Mouse (Mus musculus) hindbrain, embryonic 11.5 days (tissue): ENCODE measurements around the gene Hfe2. TPM values are rescaled to one million over a fixed set of nuclear protein-coding genes. Genes with fewer than 3 reads are reported as not detected.
"Not testable (repeated sequence)": the region's sequence is repeated elsewhere in the genome, so short reads cannot be mapped to it uniquely, and the experiment has no call there.

ENCODE experiments used
- ATAC-seq: fragments of 200-750 bp; cut with Nextera tagmentation; 2 replicates; pipeline ENCODE4 v1.8.0; 2017; ENCODE audit warnings: mild to moderate bottlenecking, moderate TSS enrichment, moderate library complexity; ENCODE audit not compliant: low FRiP score
- DNase-seq: peaks from one replicate; pipeline ENCODE4 v3.0.0-alpha.2; 2015; ENCODE audit warnings: low spot score
- H3K27ac ChIP-seq: fragments of 300-500 bp; sonication (generic); 2 replicates; pipeline ENCODE4 v1.5.1; 2014; ENCODE audit warnings: mild to moderate bottlenecking, low read depth, low read length
- H3K27me3 ChIP-seq: fragments of 300-500 bp; sonication (generic); 2 replicates; pipeline ENCODE4 v1.6.1; 2014; ENCODE audit warnings: mild to moderate bottlenecking, low read length, moderate library complexity, mixed read lengths; ENCODE audit not compliant: control insufficient read depth, insufficient read depth
- H3K36me3 ChIP-seq: fragments of 300-500 bp; sonication (generic); 2 replicates; pipeline ENCODE4 v1.6.1; 2014; ENCODE audit warnings: mild to moderate bottlenecking, low read length, moderate library complexity, mixed read lengths; ENCODE audit not compliant: control insufficient read depth, insufficient read depth
- H3K4me1 ChIP-seq: fragments of 300-500 bp; sonication (generic); replicated peaks from 2 replicates; pipeline ENCODE4 v1.6.1; 2014; ENCODE audit warnings: low read length, mixed read lengths; ENCODE audit not compliant: control insufficient read depth, insufficient read depth
- H3K4me2 ChIP-seq: fragments of 300-500 bp; sonication (generic); replicated peaks from 2 replicates; pipeline ENCODE4 v1.6.1; 2014; ENCODE audit warnings: mild to moderate bottlenecking, low read depth, low read length
- H3K4me3 ChIP-seq: fragments of 300-500 bp; sonication (generic); 2 replicates; pipeline ENCODE4 v1.5.1; 2014; ENCODE audit warnings: low read depth, low read length
- H3K9ac ChIP-seq: fragments of 300-500 bp; sonication (generic); 2 replicates; pipeline ENCODE4 v1.6.1; 2014; ENCODE audit warnings: low read depth, low read length
- H3K9me3 ChIP-seq: fragments of 300-500 bp; sonication (generic); 2 replicates; pipeline ENCODE4 v1.6.1; 2016; ENCODE audit warnings: low read length; ENCODE audit not compliant: control insufficient read depth
- WGBS: fragments of 180-500 bp; shearing (Covaris S2); extraction: QIAGEN DNeasy Blood & Tissue Kit; methylation state at CpG from one replicate; pipeline ENCODE4 v1.1.7; 2014; 5-methylcytosine and 5-hydroxymethylcytosine counted together
- polyA plus RNA-seq: library from polyadenylated mRNA; unstranded; fragments of >200 nt; fragmentation: Nextera tagmentation; extraction: Ambion mirVana; gene quantifications from 2 replicates; pipeline ENCODE4 v1.2.1, GENCODE M21; 2014

Gene Hfe2
- polyA plus RNA-seq, 1 experiment from 2014 or later = 1.6 TPM

GRCm38 (mm10) chr3:96507966-96508365, 17.0 kb upstream of the Hfe2 start:
- DNase-seq, H3K36me3 ChIP-seq, H3K9me3 ChIP-seq, H3K9ac ChIP-seq, ATAC-seq, H3K4me1 ChIP-seq, H3K27me3 ChIP-seq, H3K27ac ChIP-seq, H3K4me2 ChIP-seq, H3K4me3 ChIP-seq: not testable (repeated sequence)
- 91% methylated on average over 7 of the region's 9 CpGs for WGBS

GRCm38 (mm10) chr3:96520171-96520570, 4.8 kb upstream of the Hfe2 start:
- Histone ChIP-seq H3K27me3 (no peaks in the 10 kb centered on the region), H3K36me3 (no peaks in the 10 kb centered on the region), H3K27ac (no peak overlapping the region), H3K4me1 (no peaks in the 10 kb centered on the region), H3K9ac (no peak overlapping the region), H3K9me3 (no peaks in the 10 kb centered on the region), H3K4me2 (no peak overlapping the region), H3K4me3 (no peak overlapping the region)
- 58% methylated on average over 5 of the region's 5 CpGs for WGBS
- ATAC-seq (no peak), DNase-seq (no peak)

GRCm38 (mm10) chr3:96522149-96522548, 2.8 kb upstream of the Hfe2 start:
- Histone ChIP-seq H3K27me3 (peaks cover 5% of the 10 kb centered on the region), H3K4me1 (no peaks in the 10 kb centered on the region), H3K9me3 (no peaks in the 10 kb centered on the region), H3K27ac (no peak overlapping the region), H3K9ac (no peak overlapping the region), H3K4me2 (no peak overlapping the region), H3K4me3 (no peak overlapping the region), H3K36me3 (no peaks in the 10 kb centered on the region)
- WGBS = 61% methylated on average over 4 of the region's 4 CpGs
- ATAC-seq (no peak), DNase-seq (peak; percentile 45)

- DNase-seq (no peak), ATAC-seq (no peak)
- H3K4me3 ChIP-seq = no peak overlapping the region
- no peak overlapping the region for H3K9ac ChIP-seq
- H3K27me3 ChIP-seq = peaks cover 11% of the 10 kb centered on the region
- H3K36me3 ChIP-seq = no peaks in the 10 kb centered on the region
- no peaks in the 10 kb centered on the region for H3K9me3 ChIP-seq
- no peak overlapping the region for H3K27ac ChIP-seq
- WGBS = 75% methylated on average over 12 of the region's 12 CpGs
- H3K4me2 ChIP-seq = no peak overlapping the region
- no peaks in the 10 kb centered on the region for H3K4me1 ChIP-seq
Measured at GRCm38 (mm10) chr3:96524028-96524810, 753 bp upstream of the Hfe2 start.

- no peaks in the 10 kb centered on the region for H3K9me3 ChIP-seq
- DNase-seq (no peak), ATAC-seq (0 out of 2 replicates have a peak, but pooled peaks have one; percentile 45)
- H3K27me3 ChIP-seq = peaks cover 11% of the 10 kb centered on the region
- WGBS = 78% methylated on average over 11 of the region's 11 CpGs
- H3K4me2 ChIP-seq = no peak overlapping the region
- no peak overlapping the region for H3K4me3 ChIP-seq
- no peak overlapping the region for H3K9ac ChIP-seq
- no peak overlapping the region for H3K27ac ChIP-seq
- no peaks in the 10 kb centered on the region for H3K36me3 ChIP-seq
- no peaks in the 10 kb centered on the region for H3K4me1 ChIP-seq
Measured at GRCm38 (mm10) chr3:96526013-96526762, 1.2 kb downstream of the Hfe2 start.

- DNase-seq = peak; percentile 48
- Histone ChIP-seq H3K27ac (no peak overlapping the region), H3K27me3 (peaks cover 11% of the 10 kb centered on the region), H3K4me3 (peak overlapping the region; percentile 40), H3K4me2 (peak overlapping the region; percentile 92), H3K9me3 (no peaks in the 10 kb centered on the region), H3K36me3 (no peaks in the 10 kb centered on the region), H3K9ac (peak overlapping the region; percentile 12), H3K4me1 (no peaks in the 10 kb centered on the region)
- 8% methylated on average over 34 of the region's 44 CpGs for WGBS
- peak; percentile 69; the same call in 1 of the 2 replicates for ATAC-seq
Measured at GRCm38 (mm10) chr3:96526864-96527542, 2.0 kb downstream of the Hfe2 start.

GRCm38 (mm10) chr3:96528506-96528905, 3.5 kb downstream of the Hfe2 start:
- H3K36me3 ChIP-seq = no peaks in the 10 kb centered on the region
- no peak overlapping the region for H3K9ac ChIP-seq
- no peak overlapping the region for H3K27ac ChIP-seq
- H3K4me3 ChIP-seq = no peak overlapping the region
- H3K4me2 ChIP-seq = no peak overlapping the region
- peaks cover 11% of the 10 kb centered on the region for H3K27me3 ChIP-seq
- no peaks in the 10 kb centered on the region for H3K4me1 ChIP-seq
- no peaks in the 10 kb centered on the region for H3K9me3 ChIP-seq
- ATAC-seq (no peak), DNase-seq (no peak)
- 61% methylated on average over 9 of the region's 9 CpGs for WGBS

- no peak overlapping the region for H3K4me3 ChIP-seq
- H3K27me3 ChIP-seq = peaks cover 7% of the 10 kb centered on the region
- DNase-seq (no peak), ATAC-seq (no peak)
- no peaks in the 10 kb centered on the region for H3K36me3 ChIP-seq
- no peak overlapping the region for H3K9ac ChIP-seq
- H3K4me1 ChIP-seq = no peaks in the 10 kb centered on the region
- H3K4me2 ChIP-seq = no peak overlapping the region
- no peaks in the 10 kb centered on the region for H3K9me3 ChIP-seq
- no peak overlapping the region for H3K27ac ChIP-seq
- 65% methylated on average over 7 of the region's 7 CpGs for WGBS
Measured at GRCm38 (mm10) chr3:96532050-96532449, 7.1 kb downstream of the Hfe2 start.
